Mouse (Mus musculus): ENCODE results near the gene Olfr1373. TPM values are rescaled to one million over a fixed set of nuclear protein-coding genes. Genes with fewer than 3 reads are reported as not detected.
"Not testable (repeated sequence)": the region's sequence is repeated elsewhere in the genome, so short reads cannot be mapped to it uniquely, and the experiment has no call there.

Gene Olfr1373
- polyA plus RNA-seq, 1 experiment from 2014 or later: not detected

DNA sequence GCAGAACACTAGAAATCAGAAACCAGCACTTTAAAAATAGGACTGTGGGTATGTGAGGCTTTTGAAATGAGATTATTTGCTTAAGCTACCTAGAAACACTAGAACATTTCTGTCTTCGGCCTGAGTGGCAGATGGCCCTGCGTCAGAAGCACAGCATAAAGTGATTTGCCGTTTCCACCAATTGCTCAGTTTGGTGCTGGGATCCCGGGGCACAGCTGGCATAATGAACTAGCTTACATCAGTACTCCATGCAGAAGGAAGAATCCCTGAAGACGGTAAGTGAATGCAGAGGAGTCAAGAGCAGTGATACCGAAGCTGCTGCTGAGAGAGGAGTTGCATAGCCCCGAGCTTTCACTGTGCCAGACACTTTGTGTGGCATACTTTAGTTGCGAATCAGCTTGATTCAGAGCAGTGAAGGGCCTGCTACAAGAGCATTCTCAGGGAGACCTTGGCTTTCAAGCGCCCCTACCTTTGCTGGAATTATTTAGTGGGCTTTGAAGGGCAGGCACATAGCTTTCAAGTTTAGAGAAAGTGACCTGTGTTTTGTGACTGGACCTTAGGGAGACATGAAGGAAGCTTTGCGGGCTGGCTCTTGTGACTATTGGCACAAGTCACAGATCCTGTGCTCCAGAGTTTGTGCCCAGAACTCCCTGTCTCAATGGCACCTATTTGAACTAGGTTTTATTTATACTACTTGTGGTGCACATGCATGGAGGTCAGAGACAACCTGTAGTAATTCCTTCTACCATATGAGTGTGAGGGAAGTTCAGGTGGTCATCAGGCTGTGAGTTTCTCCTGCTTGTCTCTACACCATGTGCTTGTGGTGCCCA lies 15.5 kb downstream of the Olfr1373 start:
- Histone ChIP-seq H3K4me2 (replicated peaks; ENCODE audit: low read depth, low read length) (no peak overlapping the region), H3K4me3 (ENCODE audit: low read length) (no peak overlapping the region), H3K4me1 (ENCODE audit: control insufficient read depth, insufficient read depth, low read length) (no peaks in the 10 kb centered on the region), H3K9me3 (ENCODE audit: control insufficient read depth, low read length) (no peaks in the 10 kb centered on the region; the same call in 1 of the 2 replicates), H3K27ac (ENCODE audit: low read depth, low read length) (no peak overlapping the region), H3K36me3 (ENCODE audit: control insufficient read depth, insufficient read depth, low read length) (peaks cover 7% of the 10 kb centered on the region), H3K9ac (ENCODE audit: low read depth, low read length) (no peak overlapping the region), H3K27me3 (ENCODE audit: control insufficient read depth, insufficient read depth, low read length) (no peaks in the 10 kb centered on the region)
- WGBS: 77% methylated on average over 10 of the region's 10 CpGs
- no peak for ATAC-seq (ENCODE audit: low FRiP score, low TSS enrichment)

DNA sequence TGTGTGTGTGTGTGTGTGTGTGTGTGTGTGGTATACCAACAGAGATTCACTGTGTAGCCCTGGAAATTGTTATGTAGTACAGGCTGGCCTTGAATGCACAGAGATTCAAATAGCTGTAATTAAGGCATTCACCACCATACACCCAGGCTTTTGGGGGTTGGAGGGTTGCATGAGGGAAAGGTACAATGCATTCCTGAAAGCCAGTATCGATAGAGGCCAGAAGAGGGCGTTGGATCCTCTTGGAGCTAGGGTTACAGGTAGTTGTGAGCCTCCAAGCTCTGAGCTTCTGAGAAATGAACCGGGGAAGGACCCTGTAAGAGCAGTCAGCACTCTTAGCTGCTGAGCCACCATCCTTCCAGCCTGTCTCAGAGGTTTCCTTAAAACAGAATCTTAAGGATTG lies 16.2 kb downstream of the Olfr1373 start:
- Histone ChIP-seq H3K4me1 (ENCODE audit: control insufficient read depth, insufficient read depth, low read length) (no peaks in the 10 kb centered on the region), H3K9me3 (ENCODE audit: control insufficient read depth, low read length) (no peaks in the 10 kb centered on the region; the same call in 1 of the 2 replicates), H3K4me3 (ENCODE audit: low read length) (no peak overlapping the region), H3K4me2 (replicated peaks; ENCODE audit: low read depth, low read length) (no peak overlapping the region), H3K27ac (ENCODE audit: low read depth, low read length) (no peak overlapping the region), H3K9ac (ENCODE audit: low read depth, low read length) (no peak overlapping the region), H3K27me3 (ENCODE audit: control insufficient read depth, insufficient read depth, low read length) (no peaks in the 10 kb centered on the region), H3K36me3 (ENCODE audit: control insufficient read depth, insufficient read depth, low read length) (peaks cover 14% of the 10 kb centered on the region)
- ATAC-seq (ENCODE audit: low FRiP score, low TSS enrichment): no peak
- 39% methylated on average over 3 of the region's 3 CpGs for WGBS

DNA sequence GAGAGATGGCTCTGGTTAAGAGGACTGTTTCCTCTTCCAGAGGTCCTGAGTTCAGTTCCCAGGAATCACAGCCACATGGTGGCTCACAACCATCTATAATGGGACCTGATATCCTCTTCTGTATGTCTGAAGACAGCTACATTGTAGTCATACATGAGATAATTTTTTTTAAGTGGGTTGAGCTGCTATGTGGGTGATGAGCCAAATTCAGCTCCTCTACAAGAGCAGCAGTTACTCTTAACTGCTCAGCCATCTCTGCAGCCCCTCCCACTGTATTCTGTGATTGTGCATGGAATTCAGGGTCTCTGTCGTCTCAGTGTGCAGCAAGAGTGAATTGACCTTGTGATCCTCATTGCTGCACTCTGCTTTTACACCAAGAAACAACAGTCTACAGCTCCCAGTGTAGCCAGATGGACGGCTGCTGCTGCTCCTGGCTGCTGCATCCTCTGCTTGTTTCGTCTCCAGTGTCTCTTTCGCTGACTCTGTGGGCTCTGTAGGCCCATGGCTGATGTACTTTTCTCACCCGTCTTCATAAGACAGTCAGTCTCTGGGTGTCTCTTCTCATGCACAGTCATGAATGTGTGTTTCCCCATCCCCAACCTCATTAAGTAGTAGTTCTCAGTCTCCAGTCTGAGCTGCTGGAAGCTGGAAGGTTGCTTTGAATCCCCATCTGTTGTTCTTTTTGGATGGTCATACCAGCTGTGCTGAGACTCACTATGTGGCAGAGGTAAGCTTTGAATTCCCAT lies 16.8 kb downstream of the Olfr1373 start:
- Histone ChIP-seq H3K4me3 (ENCODE audit: low read length) (no peak overlapping the region), H3K36me3 (ENCODE audit: control insufficient read depth, insufficient read depth, low read length) (peaks cover 20% of the 10 kb centered on the region), H3K9ac (ENCODE audit: low read depth, low read length) (no peak overlapping the region), H3K27ac (ENCODE audit: low read depth, low read length) (no peak overlapping the region), H3K9me3 (ENCODE audit: control insufficient read depth, low read length) (no peaks in the 10 kb centered on the region), H3K27me3 (ENCODE audit: control insufficient read depth, insufficient read depth, low read length) (no peaks in the 10 kb centered on the region), H3K4me1 (ENCODE audit: control insufficient read depth, insufficient read depth, low read length) (no peaks in the 10 kb centered on the region), H3K4me2 (replicated peaks; ENCODE audit: low read depth, low read length) (no peak overlapping the region)
- ATAC-seq (ENCODE audit: low FRiP score, low TSS enrichment): no peak
- 67% methylated on average over 5 of the region's 5 CpGs for WGBS

DNA sequence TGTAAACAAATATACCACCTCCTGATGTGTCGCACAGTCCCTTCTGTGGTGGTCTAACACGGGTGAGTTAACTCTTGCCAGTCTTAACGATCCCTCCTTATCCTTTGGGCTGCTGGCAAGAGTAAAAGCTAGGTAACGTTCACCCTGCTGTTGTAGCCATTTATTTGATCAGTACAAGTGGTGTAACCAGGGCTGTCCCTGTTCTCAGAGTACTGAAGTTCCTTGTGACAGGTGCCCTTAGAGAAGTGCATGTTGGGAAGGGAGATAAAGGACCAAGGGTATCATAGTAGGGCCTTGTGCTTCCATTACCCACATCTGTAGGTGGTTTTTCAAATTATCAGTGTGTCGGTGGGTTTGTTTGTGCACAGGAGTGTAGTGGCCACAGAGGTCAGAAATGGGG lies 17.6 kb downstream of the Olfr1373 start:
- H3K9ac ChIP-seq (ENCODE audit: low read depth, low read length): no peak overlapping the region
- no peak overlapping the region for H3K4me3 ChIP-seq (ENCODE audit: low read length)
- no peak overlapping the region for H3K27ac ChIP-seq (ENCODE audit: low read depth, low read length)
- H3K36me3 ChIP-seq (ENCODE audit: control insufficient read depth, insufficient read depth, low read length): peaks cover 27% of the 10 kb centered on the region
- no peaks in the 10 kb centered on the region for H3K9me3 ChIP-seq (ENCODE audit: control insufficient read depth, low read length)
- no peaks in the 10 kb centered on the region for H3K4me1 ChIP-seq (ENCODE audit: control insufficient read depth, insufficient read depth, low read length)
- no peak overlapping the region for H3K4me2 ChIP-seq (replicated peaks; ENCODE audit: low read depth, low read length)
- no peaks in the 10 kb centered on the region for H3K27me3 ChIP-seq (ENCODE audit: control insufficient read depth, insufficient read depth, low read length)
- WGBS: 72% methylated on average over 5 of the region's 5 CpGs
- no peak for ATAC-seq (ENCODE audit: low FRiP score, low TSS enrichment)

DNA sequence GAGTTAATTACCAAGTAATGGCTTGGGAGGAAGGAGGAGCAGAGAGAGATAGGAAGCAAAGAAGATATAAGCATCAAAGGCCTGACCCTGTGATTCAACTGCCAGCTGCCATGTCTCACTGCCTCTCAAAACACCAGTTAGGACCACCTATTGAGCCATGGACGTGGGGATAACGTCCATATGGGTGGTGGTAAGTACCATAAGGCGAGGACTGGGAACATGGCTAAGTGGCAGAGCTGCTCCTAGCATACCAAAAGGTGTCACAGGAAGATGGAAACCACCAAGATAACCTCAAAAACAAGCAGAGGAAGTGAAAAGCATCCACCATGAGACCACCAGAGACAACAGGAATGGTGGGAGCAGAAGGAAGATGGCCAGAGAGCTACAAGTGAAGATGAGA lies 18.2 kb downstream of the Olfr1373 start:
- Histone ChIP-seq H3K4me1 (ENCODE audit: control insufficient read depth, insufficient read depth, low read length) (no peaks in the 10 kb centered on the region), H3K4me3 (ENCODE audit: low read length) (no peak overlapping the region), H3K27me3 (ENCODE audit: control insufficient read depth, insufficient read depth, low read length) (no peaks in the 10 kb centered on the region), H3K4me2 (replicated peaks; ENCODE audit: low read depth, low read length) (no peak overlapping the region), H3K27ac (ENCODE audit: low read depth, low read length) (no peak overlapping the region), H3K9ac (ENCODE audit: low read depth, low read length) (no peak overlapping the region), H3K36me3 (ENCODE audit: control insufficient read depth, insufficient read depth, low read length) (peaks cover 33% of the 10 kb centered on the region), H3K9me3 (ENCODE audit: control insufficient read depth, low read length) (no peaks in the 10 kb centered on the region)
- ATAC-seq (ENCODE audit: low FRiP score, low TSS enrichment): no peak
- WGBS: 64% methylated on average over 3 of the region's 3 CpGs

DNA sequence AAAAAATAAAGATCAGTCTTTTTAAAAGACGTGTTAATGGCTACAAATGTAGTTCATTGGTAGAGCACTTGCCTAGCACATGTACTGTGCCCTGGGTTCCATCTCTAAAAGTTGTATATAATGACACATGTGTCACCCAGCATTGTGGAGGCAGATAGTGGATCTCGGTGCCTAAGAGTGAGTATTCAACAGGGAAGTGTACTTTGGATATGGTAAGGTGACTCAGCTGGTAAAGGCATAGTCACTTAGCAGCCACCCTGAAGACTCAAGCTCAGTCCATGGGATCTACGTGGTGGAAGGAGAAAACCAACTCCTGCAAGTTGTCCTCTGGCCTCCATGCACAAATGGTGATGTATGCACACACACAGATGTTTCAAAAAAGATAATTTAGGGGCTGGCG lies 20.9 kb downstream of the Olfr1373 start:
- H3K4me1 ChIP-seq (ENCODE audit: control insufficient read depth, insufficient read depth, low read length): no peaks in the 10 kb centered on the region
- H3K9ac ChIP-seq (ENCODE audit: low read depth, low read length): no peak overlapping the region
- peaks cover 4% of the 10 kb centered on the region; the same call in 1 of the 2 replicates for H3K9me3 ChIP-seq (ENCODE audit: control insufficient read depth, low read length)
- 90% methylated on average over 4 of the region's 4 CpGs for WGBS
- H3K27ac ChIP-seq (ENCODE audit: low read depth, low read length): no peak overlapping the region
- H3K4me3 ChIP-seq (ENCODE audit: low read length): no peak overlapping the region
- ATAC-seq (ENCODE audit: low FRiP score, low TSS enrichment): no peak
- no peak overlapping the region for H3K4me2 ChIP-seq (replicated peaks; ENCODE audit: low read depth, low read length)
- peaks cover 58% of the 10 kb centered on the region for H3K36me3 ChIP-seq (ENCODE audit: control insufficient read depth, insufficient read depth, low read length)
- no peaks in the 10 kb centered on the region for H3K27me3 ChIP-seq (ENCODE audit: control insufficient read depth, insufficient read depth, low read length)

DNA sequence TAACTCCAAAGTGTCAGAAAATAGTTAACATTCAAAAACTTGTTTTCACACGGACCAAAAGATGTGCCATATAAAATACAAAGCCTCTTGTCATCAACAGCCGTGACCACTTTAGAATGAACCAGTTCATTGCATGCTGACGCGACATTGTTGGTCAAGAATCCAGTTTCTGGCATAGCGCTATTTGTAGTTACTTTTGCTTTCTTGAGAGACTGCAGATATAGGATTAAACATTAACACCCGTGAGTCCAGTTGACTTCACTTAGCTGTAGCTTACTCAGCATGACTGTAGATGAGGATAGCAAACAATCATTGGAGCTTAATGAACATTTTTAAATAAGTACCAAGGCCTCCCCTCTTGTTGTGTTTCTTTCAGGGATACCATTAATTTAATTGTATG lies 23.3 kb downstream of the Olfr1373 start:
- WGBS: 91% methylated on average over 6 of the region's 6 CpGs
- Histone ChIP-seq H3K4me3 (ENCODE audit: low read length) (no peak overlapping the region), H3K27ac (ENCODE audit: low read depth, low read length) (no peak overlapping the region), H3K4me1 (ENCODE audit: control insufficient read depth, insufficient read depth, low read length) (no peaks in the 10 kb centered on the region), H3K4me2 (replicated peaks; ENCODE audit: low read depth, low read length) (no peak overlapping the region), H3K9me3 (ENCODE audit: control insufficient read depth, low read length) (peaks cover 4% of the 10 kb centered on the region; the same call in 1 of the 2 replicates), H3K36me3 (ENCODE audit: control insufficient read depth, insufficient read depth, low read length) (peaks cover 82% of the 10 kb centered on the region), H3K27me3 (ENCODE audit: control insufficient read depth, insufficient read depth, low read length) (no peaks in the 10 kb centered on the region), H3K9ac (ENCODE audit: low read depth, low read length) (no peak overlapping the region)
- ATAC-seq (ENCODE audit: low FRiP score, low TSS enrichment): no peak

DNA sequence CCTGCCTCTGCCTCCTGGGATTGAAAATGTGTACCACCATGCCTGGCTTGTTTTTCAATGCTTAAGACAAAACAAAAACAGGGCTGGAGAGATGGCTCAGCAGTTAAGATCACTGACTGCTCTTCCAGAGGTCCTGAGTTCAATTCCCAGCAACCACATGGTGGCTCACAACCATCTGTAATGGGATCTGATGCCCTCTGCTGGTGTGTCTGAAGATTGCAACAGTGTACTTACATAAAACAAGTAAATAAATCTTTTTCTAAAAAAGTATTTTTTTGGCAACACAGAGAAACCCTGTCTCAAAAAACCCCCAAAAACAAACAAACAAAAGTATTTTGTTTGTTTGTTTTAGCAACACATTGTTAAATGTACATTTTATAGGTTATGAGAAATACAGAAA lies 24.9 kb downstream of the Olfr1373 start:
- H3K4me1 ChIP-seq (ENCODE audit: control insufficient read depth, insufficient read depth, low read length); H3K9me3 ChIP-seq (ENCODE audit: control insufficient read depth, low read length); H3K4me3 ChIP-seq (ENCODE audit: low read length); H3K9ac ChIP-seq (ENCODE audit: low read depth, low read length); H3K27me3 ChIP-seq (ENCODE audit: control insufficient read depth, insufficient read depth, low read length); ATAC-seq (ENCODE audit: low FRiP score, low TSS enrichment); H3K4me2 ChIP-seq (replicated peaks; ENCODE audit: low read depth, low read length); H3K27ac ChIP-seq (ENCODE audit: low read depth, low read length): not testable (repeated sequence)
- peaks cover 96% of the 10 kb centered on the region for H3K36me3 ChIP-seq (ENCODE audit: control insufficient read depth, insufficient read depth, low read length)

DNA sequence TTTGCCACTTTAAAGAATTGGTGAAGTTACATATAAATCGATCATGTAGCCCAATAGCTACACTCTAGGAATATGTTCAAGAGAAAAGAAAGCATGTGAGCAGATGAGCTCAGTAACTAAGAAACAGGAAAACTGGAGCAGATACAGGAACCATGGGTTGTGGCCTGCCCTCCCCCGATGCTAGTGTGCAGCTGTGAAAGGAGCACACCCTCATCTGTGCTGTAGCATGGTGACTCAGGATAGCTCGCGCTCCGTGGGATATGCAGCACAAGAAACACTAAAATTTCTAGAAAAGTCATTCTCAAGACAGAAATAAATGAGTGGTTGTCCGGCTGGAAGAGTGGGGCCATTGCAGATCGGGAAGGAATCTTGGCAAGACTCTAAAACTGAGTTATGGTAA lies 28.2 kb downstream of the Olfr1373 start:
- H3K9me3 ChIP-seq (ENCODE audit: control insufficient read depth, low read length): peaks cover 4% of the 10 kb centered on the region; the same call in 1 of the 2 replicates
- no peak overlapping the region for H3K4me2 ChIP-seq (replicated peaks; ENCODE audit: low read depth, low read length)
- H3K4me1 ChIP-seq (ENCODE audit: control insufficient read depth, insufficient read depth, low read length): no peaks in the 10 kb centered on the region
- no peaks in the 10 kb centered on the region for H3K27me3 ChIP-seq (ENCODE audit: control insufficient read depth, insufficient read depth, low read length)
- WGBS: 97% methylated on average over 7 of the region's 7 CpGs
- H3K4me3 ChIP-seq (ENCODE audit: low read length): no peak overlapping the region
- H3K9ac ChIP-seq (ENCODE audit: low read depth, low read length): no peak overlapping the region
- no peak overlapping the region for H3K27ac ChIP-seq (ENCODE audit: low read depth, low read length)
- ATAC-seq (ENCODE audit: low FRiP score, low TSS enrichment): no peak
- H3K36me3 ChIP-seq (ENCODE audit: control insufficient read depth, insufficient read depth, low read length): peaks cover 88% of the 10 kb centered on the region
